Mouse (Mus musculus) Patski (cell line): ENCODE measurements around the gene Adh5. TPM values are rescaled to one million over a fixed set of nuclear protein-coding genes. Genes with fewer than 3 reads are reported as not detected.

Experiments used
- ATAC-seq: fragments of 100-300 bp; one replicate; pipeline ENCODE4 v1.8.0; 2021
- CTCF ChIA-PET: fragments of 350-600 bp; sonication (Branson Sonifier 250); formaldehyde crosslinking; loops from one replicate; lab custom pipeline; 2022; ENCODE audit warnings: inconsistent platforms; lab: Charles Lee
- POLR2A ChIA-PET: fragments of 350-600 bp; sonication (Branson Sonifier 250); formaldehyde crosslinking; loops from one replicate; lab custom pipeline; 2022; ENCODE audit warnings: antibody characterized with exemption, inconsistent platforms; lab: Charles Lee
- DNase-seq: peaks from one replicate; pipeline ENCODE4 v3.0.0-alpha.2; 2011; ENCODE audit warnings: low read depth, low spot score
- H3K27me3 ChIP-seq: fragments of 371-371 bp; one replicate; pipeline ENCODE4 v1.5.1; 2021
- CTCF ChIP-seq: fragments of 100-300 bp; IDR thresholded peaks from one replicate; pipeline ENCODE4 v1.5.1; 2021
- in situ Hi-C: fragments of 300-500 bp; cut with MboI; formaldehyde crosslinking; loops from 3 replicates; pipeline ENCODE4 v1.11.1; 2018; ENCODE audit warnings: low pct_unique_long_range_greater_than_20kb, mixed read lengths
- polyA plus RNA-seq: library from polyadenylated mRNA; unstranded; gene quantifications from one replicate; pipeline ENCODE4 v1.2.3, GENCODE M21; 2021

Gene Adh5
- polyA plus RNA-seq, 1 experiment from 2014 or later, result 292 TPM

- DNase-seq, result no peak
- H3K27me3 ChIP-seq, result no peaks in the 10 kb centered on the region
- in situ Hi-C loops, result no loop called here
- POLR2A ChIA-PET, result interaction anchor here (0.6 to 1.3 kb wide), 3 partner anchors 21 to 582 kb away, joined by 3 to 5 read pairs (median 4); partner anchors contain the start of gene Lamtor3
- no peak for ATAC-seq
- TF ChIP-seq CTCF, result no peak
- CTCF ChIA-PET, result interaction anchor here (0.8 to 1.3 kb wide), 3 partner anchors 16 to 25 kb away, joined by 3 to 4 read pairs (median 3); partner anchors contain the start of gene Eif4e
Measured at GRCm38 (mm10) chr3:138499854-138500740, 57.2 kb downstream of the Adh5 start.

DNA sequence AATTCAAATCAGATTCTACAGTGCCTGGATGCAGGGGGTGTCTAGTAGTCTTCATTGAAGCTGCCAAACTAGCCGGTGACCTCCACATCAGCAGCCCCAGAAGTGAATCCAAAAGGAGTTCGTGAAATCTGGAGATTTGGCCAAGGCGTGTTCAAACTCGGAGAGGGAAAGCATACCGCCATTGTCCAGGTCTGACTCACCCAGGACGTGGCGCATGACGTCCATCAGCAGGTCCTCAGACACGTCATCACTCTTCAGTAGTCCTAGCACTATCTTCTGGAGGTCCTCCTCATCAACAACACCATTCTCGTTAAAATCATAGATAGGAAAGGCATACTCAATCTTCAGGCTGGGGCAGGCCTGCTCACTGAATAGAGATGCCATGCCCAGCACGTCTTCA is 60.9 kb downstream of the Adh5 start:
- POLR2A ChIA-PET, result no interaction called here
- ATAC-seq, result no peak
- CTCF ChIA-PET, result no interaction called here
- DNase-seq, result no peak
- in situ Hi-C loops, result no loop called here
- TF ChIP-seq CTCF, result no peak
- no peaks in the 10 kb centered on the region for H3K27me3 ChIP-seq

Other genes starting within 250 kb of the Adh5 start
- not detected for gene 4930579F01Rik, start 249.3 kb upstream of the Adh5 start, polyA plus RNA-seq
- 5.8 TPM for gene Adh7, start 225.3 kb upstream of the Adh5 start, polyA plus RNA-seq
- 1.1 TPM for gene Adh1, start 182.1 kb upstream of the Adh5 start, polyA plus RNA-seq
- gene Adh6a, start 129.8 kb upstream of the Adh5 start, polyA plus RNA-seq, result 0.23 TPM
- gene Adh6b, start 101.3 kb upstream of the Adh5 start, polyA plus RNA-seq, result 0.09 TPM
- not detected for gene Adh4, start 27.6 kb upstream of the Adh5 start, polyA plus RNA-seq
- 96.9 TPM for gene Metap1, start 46.4 kb downstream of the Adh5 start, polyA plus RNA-seq
- 347 TPM for gene Eif4e, start 83.1 kb downstream of the Adh5 start, polyA plus RNA-seq